Mouse (Mus musculus) 3134 (cell line): ENCODE data around the gene Rere.
A peak's percentile ranks its signal among the peaks of the same experiment; 100 is the strongest.
"Not testable (repeated sequence)": the region's sequence is repeated elsewhere in the genome, so short reads cannot be mapped to it uniquely, and the experiment has no call there.

Source experiments
- DNase-seq: peaks from one replicate; pipeline ENCODE4 v3.0.0-alpha.2; 2011; ENCODE audit warnings: low spot score; ENCODE audit not compliant: insufficient read length; ENCODE audit errors: extremely low read depth

Rere gene

DNA sequence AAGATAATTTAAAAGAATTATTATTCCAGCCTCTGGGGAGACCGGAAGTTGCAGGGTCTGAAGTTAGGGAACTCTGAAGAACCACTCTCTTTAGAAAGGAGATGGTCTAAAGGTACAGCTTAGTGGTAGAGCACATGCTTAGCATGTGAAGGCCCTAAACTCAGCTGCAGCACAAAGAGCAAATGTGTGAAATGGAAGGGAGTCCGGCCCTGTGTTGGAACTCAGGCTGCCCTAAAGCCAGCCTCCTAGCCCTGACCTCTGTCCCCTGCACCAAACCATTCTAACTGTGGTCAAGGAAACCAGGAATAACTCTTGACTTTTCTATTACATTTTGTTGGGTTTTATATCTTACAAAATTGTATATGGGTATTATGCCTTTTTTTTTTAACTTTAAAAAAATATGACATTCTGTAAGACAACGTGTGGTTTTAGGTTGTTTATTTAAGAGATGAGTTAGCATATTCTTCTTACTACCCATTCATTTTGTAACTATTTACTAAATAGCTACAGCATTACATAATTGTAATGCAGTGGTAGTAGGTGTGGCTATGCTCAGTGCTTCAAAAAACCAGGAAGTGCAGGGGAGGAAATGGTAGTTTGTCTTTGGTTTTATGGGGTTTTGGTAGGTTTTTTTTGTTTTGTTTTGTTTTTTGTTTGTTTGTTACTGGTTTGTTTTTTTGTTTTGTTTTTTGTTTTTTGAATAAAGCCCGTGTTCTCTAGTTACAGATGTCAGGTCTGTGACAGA is 312.2 kb downstream of the Rere start:
- DNase-seq = peak; percentile 30

DNA sequence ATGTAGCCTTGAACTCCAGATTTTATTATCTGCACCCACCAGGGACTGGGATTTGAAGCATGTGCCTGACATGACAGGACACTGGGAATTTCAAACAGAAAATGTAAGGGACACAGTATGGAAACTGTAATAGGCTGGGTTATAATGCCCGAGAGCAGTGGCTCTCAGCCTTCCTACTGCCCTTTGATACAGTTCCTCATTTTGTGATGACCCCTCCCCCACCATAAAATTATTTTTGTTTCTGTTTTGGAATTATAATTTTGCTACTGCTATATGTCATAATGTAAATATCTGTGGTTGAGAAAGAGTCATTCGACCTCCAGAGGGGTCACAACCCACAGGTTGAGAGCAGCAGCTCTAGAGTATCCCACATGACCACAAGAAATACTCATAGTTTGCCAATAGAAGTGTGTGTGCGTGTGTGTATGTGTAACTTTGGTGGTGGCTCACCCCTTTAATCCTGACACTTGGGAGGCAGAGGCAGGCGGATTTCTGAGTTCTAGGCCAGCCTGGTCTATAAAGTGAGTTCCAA is 312.9 kb downstream of the Rere start:
- no peak for DNase-seq

DNA sequence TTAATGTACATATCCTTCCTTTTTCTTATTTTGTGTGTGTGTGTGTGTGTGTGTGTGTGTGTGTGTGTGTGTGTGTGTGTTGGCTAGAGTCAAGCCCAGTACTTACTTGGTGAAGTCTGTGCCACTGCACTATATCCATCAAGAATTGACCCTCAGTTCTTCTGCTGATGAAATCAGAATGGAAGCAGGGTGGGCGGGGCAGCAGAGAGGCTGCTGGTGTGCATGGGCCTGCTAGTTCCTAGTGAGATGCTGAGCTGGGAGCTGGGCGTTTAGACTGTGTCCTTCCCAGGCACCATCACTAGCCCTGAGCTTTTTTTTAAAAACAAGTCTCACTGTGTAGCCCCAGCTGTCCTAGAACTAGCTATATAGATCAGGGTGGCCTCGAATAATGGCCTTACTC is 313.6 kb downstream of the Rere start:
- DNase-seq = no peak

DNA sequence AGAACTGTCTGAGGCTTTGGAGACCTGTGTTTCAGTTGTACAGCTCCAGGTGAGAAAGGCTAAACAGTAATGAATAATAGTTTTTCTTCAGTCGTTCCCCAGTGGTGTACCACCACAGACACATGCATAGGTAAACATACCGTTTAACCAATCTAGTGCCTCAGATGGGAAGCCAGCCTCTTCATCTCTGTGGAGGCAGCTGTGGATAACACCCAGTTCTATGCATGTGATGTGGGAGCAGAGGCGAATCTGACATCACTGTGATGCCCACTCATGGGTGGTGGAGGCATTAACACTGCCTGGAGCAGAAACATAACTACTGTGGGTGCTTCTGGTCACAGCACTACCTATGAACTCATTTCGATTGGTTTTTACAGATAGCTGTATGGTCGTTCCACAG is 314.5 kb downstream of the Rere start:
- no peak for DNase-seq

GRCm38 (mm10) chr4:150598686-150599085 is 317.2 kb downstream of the Rere start:
- DNase-seq = no peak

DNA sequence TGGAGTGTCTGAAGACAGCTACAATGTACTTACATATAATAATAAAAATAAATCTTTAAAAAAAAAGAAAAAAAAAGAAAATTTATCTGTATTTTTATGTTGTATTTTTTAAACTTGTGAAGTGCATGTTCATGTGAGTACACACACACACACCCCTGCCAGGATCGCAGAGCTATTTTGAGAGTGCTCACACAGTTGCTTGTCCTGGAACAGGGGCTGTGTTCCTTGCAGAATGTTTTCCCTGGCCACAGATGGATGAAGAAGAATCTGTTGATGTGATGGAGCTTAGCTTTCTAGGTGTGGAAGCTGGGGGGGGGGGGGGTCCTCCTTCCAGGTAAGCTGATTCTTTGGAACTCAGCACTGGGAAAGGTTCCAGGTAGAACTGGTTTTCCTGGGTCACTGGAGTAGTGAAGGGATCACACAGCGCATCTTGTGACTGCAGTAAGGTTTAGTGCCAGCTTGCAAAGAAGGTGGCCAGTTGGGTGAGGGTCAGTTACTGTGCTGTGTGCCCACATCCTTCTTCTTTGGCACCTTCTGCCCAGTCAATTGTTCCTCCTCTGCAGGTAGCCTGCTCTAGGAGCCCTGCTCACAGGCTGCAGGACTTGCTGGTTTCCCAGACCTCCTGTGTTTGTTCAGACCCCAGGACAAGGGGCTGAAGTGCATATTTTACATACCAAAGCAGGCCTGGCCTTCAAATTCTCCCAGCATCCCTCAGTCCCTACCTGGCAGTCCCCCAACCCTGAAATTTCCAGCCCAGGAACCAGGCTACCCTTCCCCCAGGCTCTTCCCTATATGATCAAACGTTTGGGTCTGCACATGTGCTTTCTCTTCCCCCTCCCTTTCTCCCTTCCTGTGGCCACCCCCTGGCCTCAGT is 317.9 kb downstream of the Rere start:
- no peak for DNase-seq

- DNase-seq = not testable (repeated sequence)
These were observed 319.1 kb downstream of the Rere start for GRCm38 (mm10) chr4:150600503-150600902.

GRCm38 (mm10) chr4:150601489-150601888 is 320.0 kb downstream of the Rere start:
- no peak for DNase-seq

DNA sequence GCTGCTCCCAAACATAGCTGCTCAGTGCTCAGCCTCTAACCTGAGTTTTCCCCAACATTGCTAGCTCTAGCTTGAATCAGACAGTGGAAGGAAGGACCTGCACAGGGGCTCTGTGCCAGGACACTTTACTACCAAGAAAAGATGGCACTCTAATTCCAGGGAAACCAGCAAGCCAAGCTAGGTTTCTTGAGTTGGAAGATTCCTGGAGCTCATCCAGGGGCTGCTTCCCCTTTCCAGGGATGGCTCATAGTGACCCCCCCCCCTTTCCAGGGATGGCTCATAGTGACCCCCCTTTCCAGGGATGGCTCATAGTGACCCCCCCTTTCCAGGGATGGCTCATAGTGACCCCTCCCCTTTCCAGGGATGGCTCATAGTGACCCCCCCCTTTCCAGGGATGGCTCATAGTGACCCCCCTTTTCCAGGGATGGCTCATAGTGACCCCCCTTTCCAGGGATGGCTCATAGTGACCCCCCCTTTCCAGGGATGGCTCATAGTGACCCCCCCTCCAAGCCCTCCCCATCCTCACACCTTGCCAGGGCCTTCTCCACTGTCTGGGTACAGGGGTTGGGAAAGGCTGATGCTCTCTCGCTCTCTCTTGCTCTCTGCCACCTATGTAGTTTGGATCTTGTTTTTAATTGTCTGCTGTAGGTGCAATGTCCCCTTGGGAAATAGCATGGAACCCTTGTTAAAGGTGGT is 322.1 kb downstream of the Rere start:
- DNase-seq = no peak

DNA sequence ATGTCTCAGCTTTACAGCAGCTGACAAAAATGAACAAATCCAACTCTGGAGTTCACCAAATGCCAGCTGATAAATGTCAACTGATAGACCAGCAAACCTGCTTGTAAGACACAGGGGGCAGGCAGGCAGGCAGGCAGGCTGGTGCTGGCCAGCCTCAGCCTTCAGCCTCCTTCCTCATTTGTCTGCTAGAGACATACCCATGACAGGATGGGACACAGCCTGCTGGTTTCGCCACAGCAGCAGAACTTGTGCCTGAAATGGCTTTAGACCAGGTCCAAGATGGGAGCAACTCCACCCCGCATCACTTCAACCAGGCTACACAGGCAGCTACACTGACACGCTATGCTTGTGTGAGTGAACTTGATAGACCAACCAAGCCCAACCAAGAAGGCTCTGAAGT is 324.4 kb downstream of the Rere start:
- DNase-seq = no peak

GRCm38 (mm10) chr4:150606449-150607161 is 325.2 kb downstream of the Rere start:
- no peak for DNase-seq

DNA sequence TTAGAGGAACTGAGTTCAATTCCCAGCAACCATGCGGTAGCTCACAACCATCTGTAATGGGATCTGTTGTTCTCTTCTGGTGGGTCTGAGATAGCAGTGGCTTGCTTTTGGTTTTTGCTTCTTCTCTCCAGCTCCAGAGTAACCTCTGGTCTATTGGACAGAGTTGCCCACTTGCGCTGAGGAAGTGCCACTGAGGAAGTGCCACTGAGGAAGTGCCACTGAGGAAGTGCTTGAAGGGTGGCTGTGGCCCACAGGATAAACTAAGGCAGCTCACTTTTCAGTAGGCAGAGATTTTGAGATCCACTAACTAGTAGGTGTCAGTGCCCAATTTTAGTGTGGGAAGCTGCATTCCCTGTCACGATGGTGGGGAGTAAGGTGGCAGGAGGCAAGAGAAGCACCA is 327.2 kb downstream of the Rere start:
- no peak for DNase-seq

GRCm38 (mm10) chr4:150613715-150614114 is 332.3 kb downstream of the Rere start:
- no peak for DNase-seq

DNA sequence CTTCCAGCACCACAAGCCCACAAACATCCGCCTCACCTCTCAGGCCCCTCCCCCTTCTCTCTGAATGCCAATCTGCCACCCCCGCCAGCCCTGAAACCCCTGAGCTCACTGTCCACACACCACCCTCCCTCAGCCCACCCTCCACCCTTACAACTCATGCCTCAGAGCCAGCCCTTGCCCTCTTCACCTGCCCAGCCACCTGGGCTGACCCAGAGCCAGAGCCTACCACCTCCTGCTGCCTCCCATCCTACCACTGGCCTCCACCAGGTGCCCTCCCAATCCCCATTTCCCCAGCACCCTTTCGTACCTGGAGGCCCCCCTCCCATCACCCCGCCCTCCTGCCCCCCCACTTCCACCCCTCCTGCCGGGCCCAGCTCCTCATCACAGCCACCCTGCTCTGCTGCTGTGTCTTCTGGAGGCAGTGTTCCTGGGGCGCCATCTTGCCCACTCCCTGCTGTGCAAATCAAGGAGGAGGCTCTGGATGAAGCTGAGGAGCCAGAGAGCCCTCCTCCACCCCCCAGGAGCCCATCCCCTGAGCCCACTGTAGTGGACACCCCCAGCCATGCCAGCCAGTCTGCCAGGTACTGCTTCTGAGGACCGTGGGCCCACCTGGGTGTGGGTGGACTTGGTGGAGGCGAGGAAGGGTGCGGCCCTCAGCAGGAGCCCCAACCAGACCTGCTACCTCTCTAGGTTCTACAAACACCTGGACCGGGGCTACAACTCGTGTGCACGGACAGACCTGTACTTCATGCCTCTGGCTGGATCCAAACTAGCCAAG is 334.0 kb downstream of the Rere start:
- DNase-seq = no peak

DNA sequence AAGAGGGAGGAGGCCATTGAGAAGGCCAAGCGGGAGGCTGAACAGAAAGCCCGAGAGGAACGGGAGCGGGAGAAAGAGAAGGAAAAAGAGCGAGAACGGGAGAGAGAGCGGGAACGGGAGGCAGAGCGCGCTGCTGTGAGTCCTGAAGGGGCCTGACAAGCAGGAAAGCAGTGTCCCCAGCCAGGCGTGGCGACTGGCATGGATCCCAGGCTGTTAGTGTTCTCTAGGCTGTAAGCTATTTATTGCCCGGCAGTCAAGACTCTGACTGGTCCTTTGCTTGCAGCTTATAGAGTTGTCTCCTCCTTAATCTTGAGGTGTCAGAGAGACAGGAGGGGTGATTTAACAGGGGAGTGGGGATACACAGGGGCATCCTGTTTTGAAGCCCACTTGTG is 334.6 kb downstream of the Rere start:
- no peak for DNase-seq

GRCm38 (mm10) chr4:150616841-150617240 is 335.4 kb downstream of the Rere start:
- no peak for DNase-seq

DNA sequence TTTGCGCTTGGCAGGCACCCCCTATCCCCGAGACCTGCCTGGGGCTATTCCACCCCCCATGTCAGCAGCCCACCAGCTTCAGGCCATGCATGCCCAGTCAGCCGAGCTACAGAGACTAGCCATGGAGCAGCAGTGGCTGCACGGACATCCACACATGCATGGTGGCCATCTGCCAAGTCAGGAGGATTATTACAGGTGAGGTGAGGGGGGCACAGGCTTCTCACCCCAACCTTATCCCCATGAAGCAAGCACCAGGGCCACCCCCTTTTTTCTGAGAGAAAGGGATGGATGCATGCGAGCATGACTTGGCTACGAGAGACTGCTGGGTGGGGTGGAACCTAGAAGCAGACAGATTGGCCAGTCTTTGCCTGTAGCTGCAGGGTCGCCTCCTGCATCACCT is 337.6 kb downstream of the Rere start:
- DNase-seq = no peak

GRCm38 (mm10) chr4:150622641-150623040 is 341.2 kb downstream of the Rere start:
- no peak for DNase-seq

DNA sequence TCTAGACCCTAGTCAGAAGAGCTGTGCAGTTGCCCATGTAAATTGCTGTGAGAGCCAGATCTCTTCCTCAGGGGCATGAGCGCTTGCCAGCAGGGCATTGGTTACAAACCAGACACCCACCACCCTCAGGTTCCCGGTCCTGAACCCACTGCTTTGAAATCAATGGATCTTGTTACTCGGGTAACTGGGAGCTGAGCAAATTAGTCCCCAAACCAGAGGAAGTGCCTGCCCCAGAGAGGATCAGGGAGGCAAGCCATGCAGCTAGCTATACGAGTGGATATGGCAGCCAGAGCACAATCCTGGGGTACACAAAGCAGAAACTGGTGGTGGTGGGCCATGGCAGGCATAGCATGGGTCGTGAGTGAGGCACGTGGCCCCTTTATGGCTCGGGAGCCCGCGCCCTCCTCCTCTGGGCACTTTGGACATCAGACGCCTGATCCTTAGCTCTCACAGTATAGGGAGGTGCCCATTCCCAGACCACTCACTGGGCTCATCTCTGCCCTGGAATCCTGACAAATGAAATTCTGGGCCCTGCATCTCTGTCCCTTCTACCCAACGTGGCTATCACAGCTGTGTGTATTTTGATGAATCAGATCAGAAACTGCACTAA is 342.9 kb downstream of the Rere start:
- DNase-seq = no peak
